Mouse (Mus musculus): ENCODE data around the gene Sec63. TPM values are rescaled to one million over a fixed set of nuclear protein-coding genes. Genes with fewer than 3 reads are reported as not detected.

The Sec63 gene
- polyA plus RNA-seq, 1 experiment from 2014 or later = 25.6 TPM

DNA sequence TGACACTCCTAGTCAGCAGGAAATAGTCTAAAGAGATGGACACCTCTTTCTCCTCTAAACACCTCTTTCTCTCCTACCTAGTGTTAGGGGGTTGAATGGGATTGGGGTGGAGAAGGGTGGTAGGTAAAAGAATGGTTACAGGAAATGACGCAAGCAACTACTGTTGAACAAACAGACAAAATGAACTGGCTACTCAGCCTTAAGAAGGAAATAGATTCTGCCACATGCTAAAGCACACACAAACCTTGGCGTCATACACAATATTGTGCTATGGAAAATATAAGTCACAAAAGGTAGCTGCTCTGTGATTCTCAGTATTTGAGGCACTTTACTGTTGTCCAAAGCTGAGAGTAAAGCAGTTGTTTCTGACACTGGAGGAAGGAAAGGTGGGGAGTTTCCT lies 77.4 kb downstream of the Sec63 start:
- no peak for ATAC-seq (ENCODE audit: low read depth)
- Histone ChIP-seq H3K4me1 (ENCODE audit: control insufficient read depth, insufficient read depth, low read length) (no peaks in the 10 kb centered on the region), H3K27ac (replicated peaks; ENCODE audit: low read depth, low read length) (no peak overlapping the region), H3K9ac (ENCODE audit: low read depth, low read length) (no peak overlapping the region), H3K4me3 (ENCODE audit: low read depth, low read length) (no peak overlapping the region), H3K4me2 (ENCODE audit: low read depth, low read length) (no peak overlapping the region), H3K27me3 (replicated peaks; ENCODE audit: control insufficient read depth, insufficient read depth, low read length) (no peaks in the 10 kb centered on the region), H3K9me3 (ENCODE audit: control insufficient read depth, low read length) (peaks cover 11% of the 10 kb centered on the region; the same call in 1 of the 2 replicates), H3K36me3 (ENCODE audit: control insufficient read depth, insufficient read depth, low read length) (peaks cover 30% of the 10 kb centered on the region)
- DNase-seq (ENCODE audit: low spot score) = no peak
- 97% methylated on average over 2 of the region's 2 CpGs for WGBS

GRCm38 (mm10) chr10:42840036-42840435 lies 78.7 kb downstream of the Sec63 start:
- Histone ChIP-seq H3K4me3 (ENCODE audit: low read depth, low read length) (no peak overlapping the region), H3K4me2 (ENCODE audit: low read depth, low read length) (no peak overlapping the region), H3K36me3 (ENCODE audit: control insufficient read depth, insufficient read depth, low read length) (peaks cover 20% of the 10 kb centered on the region), H3K27ac (replicated peaks; ENCODE audit: low read depth, low read length) (no peak overlapping the region), H3K9ac (ENCODE audit: low read depth, low read length) (no peak overlapping the region), H3K27me3 (replicated peaks; ENCODE audit: control insufficient read depth, insufficient read depth, low read length) (no peaks in the 10 kb centered on the region), H3K4me1 (ENCODE audit: control insufficient read depth, insufficient read depth, low read length) (no peaks in the 10 kb centered on the region), H3K9me3 (ENCODE audit: control insufficient read depth, low read length) (peaks cover 11% of the 10 kb centered on the region; the same call in 1 of the 2 replicates)
- no peak for DNase-seq (ENCODE audit: low spot score)
- ATAC-seq (ENCODE audit: low read depth) = no peak
- WGBS = 94% methylated on average over 11 of the region's 11 CpGs

- Histone ChIP-seq H3K9me3 (ENCODE audit: control insufficient read depth, low read length) (peaks cover 11% of the 10 kb centered on the region; the same call in 1 of the 2 replicates), H3K36me3 (ENCODE audit: control insufficient read depth, insufficient read depth, low read length) (peaks cover 16% of the 10 kb centered on the region), H3K27ac (replicated peaks; ENCODE audit: low read depth, low read length) (no peak overlapping the region), H3K9ac (ENCODE audit: low read depth, low read length) (no peak overlapping the region), H3K4me1 (ENCODE audit: control insufficient read depth, insufficient read depth, low read length) (no peaks in the 10 kb centered on the region), H3K27me3 (replicated peaks; ENCODE audit: control insufficient read depth, insufficient read depth, low read length) (no peaks in the 10 kb centered on the region), H3K4me3 (ENCODE audit: low read depth, low read length) (no peak overlapping the region), H3K4me2 (ENCODE audit: low read depth, low read length) (no peak overlapping the region)
- DNase-seq (ENCODE audit: low spot score) = no peak
- WGBS = 61% methylated on average over 16 of the region's 16 CpGs
- no peak for ATAC-seq (ENCODE audit: low read depth)
Observed at GRCm38 (mm10) chr10:42841531-42842195, 80.4 kb downstream of the Sec63 start.

DNA sequence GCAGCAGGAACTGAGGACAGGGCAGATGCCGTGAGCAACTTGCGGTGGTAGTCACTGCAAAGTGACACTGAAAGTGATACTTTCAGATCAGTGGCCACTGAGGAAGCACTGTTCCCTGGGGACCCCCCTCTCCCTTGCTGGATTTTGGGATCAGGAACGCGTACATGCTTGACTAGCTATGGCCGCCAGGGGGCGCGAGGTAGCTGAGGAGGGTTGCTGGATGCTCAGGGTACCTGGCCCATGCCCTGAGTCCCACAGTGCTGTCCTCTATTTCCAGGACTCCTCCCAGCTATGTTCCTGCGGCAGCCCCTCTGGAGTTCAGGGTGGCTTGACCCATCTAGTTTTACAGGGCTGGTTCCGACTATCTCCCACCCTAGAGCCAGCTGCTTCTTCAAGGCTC lies 81.1 kb downstream of the Sec63 start:
- DNase-seq (ENCODE audit: low spot score) (peak; percentile 60), ATAC-seq (ENCODE audit: low read depth) (peak; percentile 61; the same call in 1 of the 2 replicates)
- no peak overlapping the region for H3K4me2 ChIP-seq (ENCODE audit: low read depth, low read length)
- H3K4me3 ChIP-seq (ENCODE audit: low read depth, low read length) = no peak overlapping the region
- no peaks in the 10 kb centered on the region for H3K27me3 ChIP-seq (replicated peaks; ENCODE audit: control insufficient read depth, insufficient read depth, low read length)
- peaks cover 9% of the 10 kb centered on the region for H3K36me3 ChIP-seq (ENCODE audit: control insufficient read depth, insufficient read depth, low read length)
- no peaks in the 10 kb centered on the region for H3K4me1 ChIP-seq (ENCODE audit: control insufficient read depth, insufficient read depth, low read length)
- peaks cover 11% of the 10 kb centered on the region; the same call in 1 of the 2 replicates for H3K9me3 ChIP-seq (ENCODE audit: control insufficient read depth, low read length)
- H3K9ac ChIP-seq (ENCODE audit: low read depth, low read length) = no peak overlapping the region
- 10% methylated on average over 9 of the region's 9 CpGs for WGBS
- H3K27ac ChIP-seq (replicated peaks; ENCODE audit: low read depth, low read length) = no peak overlapping the region

- Histone ChIP-seq H3K27me3 (replicated peaks; ENCODE audit: control insufficient read depth, insufficient read depth, low read length) (no peaks in the 10 kb centered on the region), H3K9me3 (ENCODE audit: control insufficient read depth, low read length) (peaks cover 6% of the 10 kb centered on the region; the same call in 1 of the 2 replicates), H3K4me2 (ENCODE audit: low read depth, low read length) (no peak overlapping the region), H3K27ac (replicated peaks; ENCODE audit: low read depth, low read length) (no peak overlapping the region), H3K4me3 (ENCODE audit: low read depth, low read length) (no peak overlapping the region), H3K9ac (ENCODE audit: low read depth, low read length) (no peak overlapping the region), H3K4me1 (ENCODE audit: control insufficient read depth, insufficient read depth, low read length) (no peaks in the 10 kb centered on the region), H3K36me3 (ENCODE audit: control insufficient read depth, insufficient read depth, low read length) (0 out of 2 replicates have a peak, but pooled peaks cover 7% of the 10 kb centered on the region)
- ATAC-seq (ENCODE audit: low read depth) (no peak), DNase-seq (ENCODE audit: low spot score) (no peak)
- WGBS = 67% methylated on average over 1 of the region's 1 CpGs
Observed at GRCm38 (mm10) chr10:42843416-42843815, 82.1 kb downstream of the Sec63 start.

GRCm38 (mm10) chr10:42845480-42845879 lies 84.2 kb downstream of the Sec63 start:
- Histone ChIP-seq H3K4me1 (ENCODE audit: control insufficient read depth, insufficient read depth, low read length) (no peaks in the 10 kb centered on the region), H3K27ac (replicated peaks; ENCODE audit: low read depth, low read length) (no peak overlapping the region), H3K9ac (ENCODE audit: low read depth, low read length) (no peak overlapping the region), H3K27me3 (replicated peaks; ENCODE audit: control insufficient read depth, insufficient read depth, low read length) (no peaks in the 10 kb centered on the region), H3K4me2 (ENCODE audit: low read depth, low read length) (no peak overlapping the region), H3K36me3 (ENCODE audit: control insufficient read depth, insufficient read depth, low read length) (no peaks in the 10 kb centered on the region), H3K4me3 (ENCODE audit: low read depth, low read length) (no peak overlapping the region), H3K9me3 (ENCODE audit: control insufficient read depth, low read length) (no peaks in the 10 kb centered on the region)
- no peak for DNase-seq (ENCODE audit: low spot score)
- WGBS = 11% methylated on average over 1 of the region's 1 CpGs
- ATAC-seq (ENCODE audit: low read depth) = no peak

GRCm38 (mm10) chr10:42848179-42849080 lies 87.1 kb downstream of the Sec63 start:
- WGBS = 85% methylated on average over 13 of the region's 13 CpGs
- Histone ChIP-seq H3K36me3 (ENCODE audit: control insufficient read depth, insufficient read depth, low read length) (no peaks in the 10 kb centered on the region), H3K4me2 (ENCODE audit: low read depth, low read length) (no peak overlapping the region), H3K9me3 (ENCODE audit: control insufficient read depth, low read length) (peaks cover 2% of the 10 kb centered on the region; the same call in 1 of the 2 replicates), H3K27ac (replicated peaks; ENCODE audit: low read depth, low read length) (no peak overlapping the region), H3K27me3 (replicated peaks; ENCODE audit: control insufficient read depth, insufficient read depth, low read length) (no peaks in the 10 kb centered on the region), H3K4me1 (ENCODE audit: control insufficient read depth, insufficient read depth, low read length) (no peaks in the 10 kb centered on the region), H3K4me3 (ENCODE audit: low read depth, low read length) (no peak overlapping the region), H3K9ac (ENCODE audit: low read depth, low read length) (no peak overlapping the region)
- DNase-seq (ENCODE audit: low spot score) (no peak), ATAC-seq (ENCODE audit: low read depth) (no peak)

DNA sequence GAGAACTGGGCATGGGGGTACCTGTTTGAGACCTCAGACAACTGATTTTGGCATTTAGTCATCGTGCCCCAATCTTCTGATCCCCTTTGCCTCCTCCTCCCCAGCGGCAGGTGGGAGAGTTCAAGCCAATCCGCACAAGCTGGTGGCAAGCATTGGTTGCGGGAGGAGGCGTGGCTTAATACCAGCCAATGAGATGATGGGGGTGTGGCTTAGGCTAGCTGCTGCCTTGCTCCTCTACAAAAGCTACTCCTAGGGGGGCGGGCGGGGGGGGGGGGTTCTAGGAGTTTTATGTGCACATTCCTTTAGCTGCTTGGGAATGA lies 87.7 kb downstream of the Sec63 start:
- Histone ChIP-seq H3K4me3 (ENCODE audit: low read depth, low read length) (no peak overlapping the region), H3K36me3 (ENCODE audit: control insufficient read depth, insufficient read depth, low read length) (no peaks in the 10 kb centered on the region), H3K9me3 (ENCODE audit: control insufficient read depth, low read length) (peaks cover 4% of the 10 kb centered on the region; the same call in 1 of the 2 replicates), H3K27me3 (replicated peaks; ENCODE audit: control insufficient read depth, insufficient read depth, low read length) (no peaks in the 10 kb centered on the region), H3K4me2 (ENCODE audit: low read depth, low read length) (no peak overlapping the region), H3K27ac (replicated peaks; ENCODE audit: low read depth, low read length) (no peak overlapping the region), H3K4me1 (ENCODE audit: control insufficient read depth, insufficient read depth, low read length) (no peaks in the 10 kb centered on the region), H3K9ac (ENCODE audit: low read depth, low read length) (no peak overlapping the region)
- WGBS = 90% methylated on average over 7 of the region's 7 CpGs
- no peak for DNase-seq (ENCODE audit: low spot score)
- no peak for ATAC-seq (ENCODE audit: low read depth)

Data from embryonic facial prominence, embryonic 14.5 days (tissue).